Mouse (Mus musculus) left cerebral cortex, adult 9 months (tissue): ENCODE data around the gene Olfr1312.
"Not testable (repeated sequence)": the region's sequence is repeated elsewhere in the genome, so short reads cannot be mapped to it uniquely, and the experiment has no call there.

Source experiments
- DNase-seq, 2 experiments: peaks; one replicate each; pipeline ENCODE4 v3.0.0; 2022; ENCODE audit warnings: low spot score in 2 of 2

The Olfr1312 gene

GRCm38 (mm10) chr2:112050138-112050537 is at the start of gene Olfr1312:
TSS of gene Olfr1312 (minus strand) at chr2:112050238.
- DNase-seq: no peak

GRCm38 (mm10) chr2:112096681-112097080 is 46.6 kb upstream of the Olfr1312 start, which contains the start of gene Olfr1314:
TSS of gene Olfr1314 (minus strand) at chr2:112096781.
- DNase-seq: no peak

GRCm38 (mm10) chr2:112077743-112078142 is 27.7 kb upstream of the Olfr1312 start, which contains the start of gene Olfr1313:
TSS of gene Olfr1313 (minus strand) at chr2:112077843.
- DNase-seq: no peak

GRCm38 (mm10) chr2:112026971-112027370 is 23.1 kb downstream of the Olfr1312 start:
- DNase-seq: not testable (repeated sequence)

DNA sequence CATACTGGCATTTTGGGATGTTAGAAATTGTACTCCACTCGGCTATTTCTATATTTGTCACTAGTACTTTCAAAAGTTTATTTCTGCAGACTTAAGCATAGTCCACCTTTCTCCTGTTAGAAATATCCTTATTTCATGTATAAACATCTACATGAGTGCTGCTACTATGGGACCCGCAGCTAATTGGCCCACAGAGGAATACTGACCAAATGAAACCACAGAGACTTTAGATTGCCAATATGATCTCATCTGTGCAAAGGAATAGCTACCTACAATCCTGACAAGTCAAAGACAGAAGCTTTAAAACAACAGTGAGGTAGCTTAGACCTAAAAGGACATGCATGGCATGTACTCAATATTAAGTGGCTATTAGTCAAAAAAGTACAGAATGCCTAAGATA is 25.7 kb downstream of the Olfr1312 start, which contains the start of gene Olfr1311:
Gene Olfr1311 (minus strand): TSS at position 101 of the 400 bp plus-strand sequence.
- no peak for DNase-seq

DNA sequence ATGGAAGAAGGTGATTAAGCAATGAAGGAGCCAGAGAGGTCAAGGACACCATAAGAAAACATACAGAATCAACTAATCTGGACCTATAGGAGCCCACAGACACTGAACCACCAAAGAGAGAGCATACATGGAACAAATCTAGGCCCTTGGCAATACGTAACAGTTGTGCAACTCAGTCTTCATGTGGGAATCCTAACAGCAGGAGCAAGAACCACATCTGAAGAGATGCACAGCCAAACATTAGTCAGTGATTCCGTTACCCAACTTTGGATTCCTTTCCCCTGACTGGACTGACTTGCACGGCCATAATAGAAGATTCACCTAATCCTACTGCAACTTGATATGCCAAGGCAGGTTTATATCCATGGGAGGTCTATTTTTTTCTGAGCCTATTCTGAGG is 35.1 kb downstream of the Olfr1312 start:
- DNase-seq: no peak

DNA sequence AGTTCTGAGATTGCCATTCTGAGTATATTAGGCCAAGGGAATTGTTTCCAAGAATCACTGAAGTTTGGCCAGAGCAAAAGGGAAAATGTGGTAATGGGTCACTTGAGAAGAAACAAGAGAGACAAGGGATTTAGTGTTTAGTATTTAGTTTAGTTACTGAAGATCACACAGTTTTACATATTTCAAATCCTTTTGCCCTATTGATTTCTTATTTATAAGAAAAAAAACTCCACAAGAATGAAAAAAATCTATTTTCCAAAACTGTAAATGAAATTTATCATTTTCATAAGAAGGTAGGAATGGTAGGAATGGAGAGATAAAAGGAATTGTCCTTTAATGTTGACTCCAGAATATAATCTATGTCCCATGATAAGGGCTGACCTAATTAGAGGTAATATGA is 37.4 kb downstream of the Olfr1312 start, which contains the start of gene Olfr1310:
Gene Olfr1310 (minus strand): TSS at position 101 of the 400 bp plus-strand sequence.
- DNase-seq: no peak

- DNase-seq: no peak
These were observed 59.9 kb downstream of the Olfr1312 start, which contains the start of gene Olfr1309 for GRCm38 (mm10) chr2:111990181-111990580. TSS of gene Olfr1309 (minus strand) at chr2:111990281.
